19 mouse cellular contexts compared by ENCODE assay signal in genomic region chr3:69910073-69910472, GRCm38 (mm10).
"Had no signal": no experiment of that assay in that cellular context is flagged by ENCODE, and none has a peak within 500 bp of the region (broad histone marks: within the 10 kb centered on the region; RNA-seq: fewer than 3 reads in every experiment).

No protein-coding gene starts in this region.

- H3K27me3 ChIP-seq: kidney, embryonic 15.5 days; liver, embryonic 13.5 days; lung, embryonic 15.5 days; midbrain, embryonic 12.5 days; midbrain, embryonic 15.5 days; neural tube, embryonic 12.5 days; neural tube, embryonic 15.5 days had no signal

- H3K4me1 ChIP-seq: liver, embryonic 13.5 days; lung, embryonic 15.5 days; midbrain, embryonic 12.5 days; neural tube, embryonic 12.5 days; neural tube, embryonic 15.5 days had no signal

- ATAC-seq: intestine, postnatal 0 days; midbrain, embryonic 15.5 days had no signal

- H3K4me3 ChIP-seq: kidney, embryonic 15.5 days; left cerebral cortex, adult 2 months; liver, embryonic 13.5 days; lung, embryonic 15.5 days; midbrain, embryonic 12.5 days; midbrain, embryonic 15.5 days; neural tube, embryonic 12.5 days; neural tube, embryonic 15.5 days had no signal

- DNase-seq: kidney, adult 8-10 months; kidney, postnatal 10 days; kidney, postnatal 36 days; layer of hippocampus, postnatal 36 days; liver, embryonic 13.5 days; right cerebral cortex, adult 18-20 months; right cerebral cortex, postnatal 14 days; right cerebral cortex, postnatal 4 days; thymus, adult 2 months; thymus, postnatal 14 days; thymus, postnatal 4 days had no signal
